Mouse (Mus musculus): ENCODE data around the gene Otof. TPM values are rescaled to one million over a fixed set of nuclear protein-coding genes. Genes with fewer than 3 reads are reported as not detected.

Otof gene
- polyA plus RNA-seq, 1 experiment from 2014 or later, result 0.47 TPM

- Histone ChIP-seq H3K4me3 (ENCODE audit: low read depth, low read length) (no peak overlapping the region), H3K36me3 (ENCODE audit: control insufficient read depth, insufficient read depth, low read length) (no peaks in the 10 kb centered on the region), H3K4me1 (ENCODE audit: control insufficient read depth, insufficient read depth, low read length) (no peaks in the 10 kb centered on the region), H3K27me3 (replicated peaks; ENCODE audit: control insufficient read depth, insufficient read depth, low read length) (peaks cover 9% of the 10 kb centered on the region), H3K9ac (ENCODE audit: low read depth, low read length) (no peak overlapping the region), H3K4me2 (ENCODE audit: low read depth, low read length) (no peak overlapping the region), H3K9me3 (ENCODE audit: control insufficient read depth, low read length) (no peaks in the 10 kb centered on the region), H3K27ac (replicated peaks; ENCODE audit: low read depth, low read length) (no peak overlapping the region)
- 54% methylated on average over 5 of the region's 5 CpGs for WGBS
- no peak for ATAC-seq (ENCODE audit: low read depth)
- DNase-seq (ENCODE audit: low spot score), result no peak
These were observed 117.8 kb downstream of the Otof start for GRCm38 (mm10) chr5:30343886-30344285.

GRCm38 (mm10) chr5:30343107-30343506, 118.6 kb downstream of the Otof start:
- Histone ChIP-seq H3K9me3 (ENCODE audit: control insufficient read depth, low read length) (no peaks in the 10 kb centered on the region), H3K36me3 (ENCODE audit: control insufficient read depth, insufficient read depth, low read length) (no peaks in the 10 kb centered on the region), H3K4me2 (ENCODE audit: low read depth, low read length) (peak overlapping the region; percentile 51), H3K27me3 (replicated peaks; ENCODE audit: control insufficient read depth, insufficient read depth, low read length) (peaks cover 9% of the 10 kb centered on the region), H3K4me3 (ENCODE audit: low read depth, low read length) (peak overlapping the region; percentile 13), H3K9ac (ENCODE audit: low read depth, low read length) (no peak overlapping the region), H3K4me1 (ENCODE audit: control insufficient read depth, insufficient read depth, low read length) (no peaks in the 10 kb centered on the region), H3K27ac (replicated peaks; ENCODE audit: low read depth, low read length) (no peak overlapping the region)
- DNase-seq (ENCODE audit: low spot score) (peak; percentile 86), ATAC-seq (ENCODE audit: low read depth) (peak; percentile 85)
- WGBS, result 2% methylated on average over 9 of the region's 9 CpGs

DNA sequence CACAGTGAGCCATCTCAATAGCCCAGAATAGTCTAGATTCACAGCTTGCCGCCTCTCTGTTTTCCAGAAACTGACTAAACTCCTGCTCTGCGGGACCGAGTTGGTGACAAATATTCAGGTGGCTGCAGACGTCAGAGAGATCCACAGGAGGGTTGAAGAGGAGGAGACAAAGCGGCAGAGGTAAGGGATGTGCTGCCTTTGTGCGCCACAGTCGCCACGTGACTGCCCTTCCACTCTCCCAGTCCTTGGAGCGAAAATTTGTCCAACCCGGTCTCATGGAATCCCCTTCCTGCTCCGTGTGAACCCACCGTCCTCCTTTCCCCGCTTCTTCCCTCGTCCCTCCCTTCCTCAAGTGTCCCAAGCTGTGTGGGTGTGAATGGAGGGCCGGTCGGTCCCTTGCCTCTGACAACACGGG, 119.1 kb downstream of the Otof start:
- 11% methylated on average over 17 of the region's 17 CpGs for WGBS
- peak overlapping the region; percentile 13 for H3K4me3 ChIP-seq (ENCODE audit: low read depth, low read length)
- H3K4me1 ChIP-seq (ENCODE audit: control insufficient read depth, insufficient read depth, low read length), result no peaks in the 10 kb centered on the region
- H3K9ac ChIP-seq (ENCODE audit: low read depth, low read length), result no peak overlapping the region
- no peak overlapping the region for H3K27ac ChIP-seq (replicated peaks; ENCODE audit: low read depth, low read length)
- ATAC-seq (ENCODE audit: low read depth), result peak; percentile 65; the same call in 1 of the 2 replicates
- peaks cover 9% of the 10 kb centered on the region for H3K27me3 ChIP-seq (replicated peaks; ENCODE audit: control insufficient read depth, insufficient read depth, low read length)
- no peaks in the 10 kb centered on the region for H3K9me3 ChIP-seq (ENCODE audit: control insufficient read depth, low read length)
- no peaks in the 10 kb centered on the region for H3K36me3 ChIP-seq (ENCODE audit: control insufficient read depth, insufficient read depth, low read length)
- peak overlapping the region; percentile 51 for H3K4me2 ChIP-seq (ENCODE audit: low read depth, low read length)
- DNase-seq (ENCODE audit: low spot score), result no peak

- Histone ChIP-seq H3K9me3 (ENCODE audit: control insufficient read depth, low read length) (no peaks in the 10 kb centered on the region), H3K9ac (ENCODE audit: low read depth, low read length) (no peak overlapping the region), H3K4me2 (ENCODE audit: low read depth, low read length) (no peak overlapping the region), H3K27ac (replicated peaks; ENCODE audit: low read depth, low read length) (no peak overlapping the region), H3K27me3 (replicated peaks; ENCODE audit: control insufficient read depth, insufficient read depth, low read length) (peaks cover 9% of the 10 kb centered on the region), H3K4me3 (ENCODE audit: low read depth, low read length) (no peak overlapping the region), H3K4me1 (ENCODE audit: control insufficient read depth, insufficient read depth, low read length) (no peaks in the 10 kb centered on the region), H3K36me3 (ENCODE audit: control insufficient read depth, insufficient read depth, low read length) (no peaks in the 10 kb centered on the region)
- WGBS, result 80% methylated on average over 11 of the region's 11 CpGs
- DNase-seq (ENCODE audit: low spot score), result no peak
- ATAC-seq (ENCODE audit: low read depth), result no peak
These were observed 119.9 kb downstream of the Otof start for GRCm38 (mm10) chr5:30341601-30342365.

- Histone ChIP-seq H3K4me2 (ENCODE audit: low read depth, low read length) (no peak overlapping the region), H3K27ac (replicated peaks; ENCODE audit: low read depth, low read length) (no peak overlapping the region), H3K4me3 (ENCODE audit: low read depth, low read length) (no peak overlapping the region), H3K9ac (ENCODE audit: low read depth, low read length) (no peak overlapping the region), H3K9me3 (ENCODE audit: control insufficient read depth, low read length) (no peaks in the 10 kb centered on the region), H3K4me1 (ENCODE audit: control insufficient read depth, insufficient read depth, low read length) (no peaks in the 10 kb centered on the region), H3K36me3 (ENCODE audit: control insufficient read depth, insufficient read depth, low read length) (no peaks in the 10 kb centered on the region), H3K27me3 (replicated peaks; ENCODE audit: control insufficient read depth, insufficient read depth, low read length) (peaks cover 9% of the 10 kb centered on the region)
- DNase-seq (ENCODE audit: low spot score), result no peak
- no peak for ATAC-seq (ENCODE audit: low read depth)
- 83% methylated on average over 5 of the region's 5 CpGs for WGBS
These were observed 120.9 kb downstream of the Otof start for GRCm38 (mm10) chr5:30340815-30341214.

Other genes starting within 250 kb of the Otof start
- 19.9 and 20.7 TPM in 2 replicates for gene Selenoi, start 229.4 kb downstream of the Otof start, polyA plus RNA-seq (2014; fragmentation: Nextera tagmentation; extraction: Ambion mirVana)
- gene Drc1, start 180.5 kb downstream of the Otof start, polyA plus RNA-seq (2014; fragmentation: Nextera tagmentation; extraction: Ambion mirVana), result 1.1 and 3.4 TPM in 2 replicates
- gene 1700001C02Rik, start 4.1 kb upstream of the Otof start, polyA plus RNA-seq (2014; fragmentation: Nextera tagmentation; extraction: Ambion mirVana), result 1.00 and 5.9 TPM in 2 replicates
- not detected in 2 replicates for gene Cib4, start 83.9 kb upstream of the Otof start, polyA plus RNA-seq (2014; fragmentation: Nextera tagmentation; extraction: Ambion mirVana)
- gene Kcnk3, start 126.2 kb upstream of the Otof start, polyA plus RNA-seq (2014; fragmentation: Nextera tagmentation; extraction: Ambion mirVana), result 2.0 and 2.9 TPM in 2 replicates
- gene Slc35f6, start 186.0 kb upstream of the Otof start, polyA plus RNA-seq (2014; fragmentation: Nextera tagmentation; extraction: Ambion mirVana), result 26.5 and 33.1 TPM in 2 replicates
- gene Cenpa, start 204.8 kb upstream of the Otof start, polyA plus RNA-seq (2014; fragmentation: Nextera tagmentation; extraction: Ambion mirVana), result 209 and 251 TPM in 2 replicates
- 17.0 and 17.5 TPM in 2 replicates for gene Dpysl5, start 249.6 kb upstream of the Otof start, polyA plus RNA-seq (2014; fragmentation: Nextera tagmentation; extraction: Ambion mirVana)